Mouse (Mus musculus): ENCODE measurements at regions not wholly inside any gene's neighbourhood (a gene's known extent, or its start where the extent isn't known, plus 50 kb on each side); places are given as distances from the start of the nearest gene placed in this dataset.

GRCm38 (mm10) chr8:93748720-93749119 is 61.0 kb upstream of the Gnao1 start:
- TF ChIP-seq CTCF (IDR thresholded peaks at IDR 0.05; ENCODE audit: low read depth), result no peak
- Histone ChIP-seq H3K9me3 (ENCODE audit: low read length) (no peaks in the 10 kb centered on the region), H3K4me3 (ENCODE audit: low read depth, low read length) (no peak overlapping the region), H3K4me2 (ENCODE audit: low read depth) (no peak overlapping the region), H3K9ac (no peak overlapping the region), H3K27me3 (ENCODE audit: insufficient read depth, low read length) (no peaks in the 10 kb centered on the region), H3K4me1 (ENCODE audit: insufficient read depth) (0 out of 2 replicates have a peak, but pooled peaks cover 6% of the 10 kb centered on the region), H3K36me3 (ENCODE audit: insufficient read depth) (no peaks in the 10 kb centered on the region), H3K27ac (ENCODE audit: low read depth, low read length) (no peak overlapping the region)
- 91% methylated on average over 1 of the region's 1 CpGs for WGBS
- no peak for DNase-seq
- ATAC-seq, result no peak

- no peak for TF ChIP-seq CTCF (IDR thresholded peaks at IDR 0.05; ENCODE audit: low read depth)
- H3K4me3 ChIP-seq (ENCODE audit: low read depth, low read length), result no peak overlapping the region
- DNase-seq, result no peak
- no peaks in the 10 kb centered on the region for H3K4me1 ChIP-seq (ENCODE audit: insufficient read depth)
- H3K9ac ChIP-seq, result no peak overlapping the region
- H3K27ac ChIP-seq (ENCODE audit: low read depth, low read length), result no peak overlapping the region
- no peaks in the 10 kb centered on the region for H3K27me3 ChIP-seq (ENCODE audit: insufficient read depth, low read length)
- no peak for ATAC-seq
- H3K36me3 ChIP-seq (ENCODE audit: insufficient read depth), result no peaks in the 10 kb centered on the region
- H3K4me2 ChIP-seq (ENCODE audit: low read depth), result no peak overlapping the region
- 21% methylated on average over 2 of the region's 2 CpGs for WGBS
- no peaks in the 10 kb centered on the region for H3K9me3 ChIP-seq (ENCODE audit: low read length)
These were observed 58.8 kb upstream of the Gnao1 start for GRCm38 (mm10) chr8:93750921-93751320.

- ATAC-seq, result no peak
- no peaks in the 10 kb centered on the region for H3K27me3 ChIP-seq (ENCODE audit: insufficient read depth, low read length)
- no peak overlapping the region for H3K4me3 ChIP-seq (ENCODE audit: low read depth, low read length)
- H3K4me1 ChIP-seq (ENCODE audit: insufficient read depth), result no peaks in the 10 kb centered on the region
- H3K9me3 ChIP-seq (ENCODE audit: low read length), result no peaks in the 10 kb centered on the region
- H3K36me3 ChIP-seq (ENCODE audit: insufficient read depth), result no peaks in the 10 kb centered on the region
- no peak overlapping the region for H3K9ac ChIP-seq
- 50% methylated on average over 4 of the region's 4 CpGs for WGBS
- no peak for DNase-seq
- H3K27ac ChIP-seq (ENCODE audit: low read depth, low read length), result no peak overlapping the region
- no peak overlapping the region for H3K4me2 ChIP-seq (ENCODE audit: low read depth)
- no peak for TF ChIP-seq CTCF (IDR thresholded peaks at IDR 0.05; ENCODE audit: low read depth)
These were observed 53.8 kb upstream of the Gnao1 start for GRCm38 (mm10) chr8:93755981-93756380.

All from forebrain, postnatal 0 days (tissue).